Mouse (Mus musculus) bone marrow, adult 2 months (tissue): ENCODE data around the gene Hist3h2a. TPM values are rescaled to one million over a fixed set of nuclear protein-coding genes. Genes with fewer than 3 reads are reported as not detected.

Experiments used
- H3K27ac ChIP-seq: fragments of 200-500 bp; 2 replicates; pipeline ENCODE4 v1.5.1; 2012; ENCODE audit warnings: low read depth, mild to moderate bottlenecking, control low read depth, inconsistent platforms, low read length; ENCODE audit not compliant: control insufficient read depth, poor library complexity, insufficient read depth
- H3K4me1 ChIP-seq: fragments of 200-500 bp; 2 replicates; pipeline ENCODE4 v1.6.1; 2011; ENCODE audit warnings: low read length; ENCODE audit not compliant: control insufficient read depth, insufficient read depth
- H3K4me3 ChIP-seq: fragments of 200-500 bp; replicated peaks from 2 replicates; pipeline ENCODE3; 2011; ENCODE audit warnings: mild to moderate bottlenecking, low read depth, low read length, control low read depth; ENCODE audit not compliant: control insufficient read depth
- CTCF ChIP-seq: fragments of 200-500 bp; IDR thresholded peaks from 2 replicates; pipeline ENCODE4 v1.5.1; 2011; ENCODE audit warnings: low read length, control low read depth; ENCODE audit not compliant: control insufficient read depth, insufficient read depth
- POLR2A ChIP-seq: fragments of 200-500 bp; IDR thresholded peaks from 2 replicates; pipeline ENCODE4 v1.6.1; 2011; ENCODE audit warnings: low read depth, mild to moderate bottlenecking, control low read depth, low read length, borderline replicate concordance; ENCODE audit not compliant: control insufficient read depth
- WGBS: fragments of 180-500 bp; shearing (Covaris S2); methylation state at CpG from one replicate; pipeline ENCODE4 v1.1.7; 2018; 5-methylcytosine and 5-hydroxymethylcytosine counted together
- polyA plus RNA-seq: library from polyadenylated mRNA; stranded (reverse); fragments of >200 nt; gene quantifications from 2 replicates; pipeline ENCODE4 v1.2.4, GENCODE M21; 2011; ENCODE audit warnings: low replicate concordance; ENCODE audit not compliant: missing spikeins, insufficient read depth, insufficient read length

Gene Hist3h2a
- polyA plus RNA-seq, result 22.9 and 25.6 TPM in 2 replicates

DNA sequence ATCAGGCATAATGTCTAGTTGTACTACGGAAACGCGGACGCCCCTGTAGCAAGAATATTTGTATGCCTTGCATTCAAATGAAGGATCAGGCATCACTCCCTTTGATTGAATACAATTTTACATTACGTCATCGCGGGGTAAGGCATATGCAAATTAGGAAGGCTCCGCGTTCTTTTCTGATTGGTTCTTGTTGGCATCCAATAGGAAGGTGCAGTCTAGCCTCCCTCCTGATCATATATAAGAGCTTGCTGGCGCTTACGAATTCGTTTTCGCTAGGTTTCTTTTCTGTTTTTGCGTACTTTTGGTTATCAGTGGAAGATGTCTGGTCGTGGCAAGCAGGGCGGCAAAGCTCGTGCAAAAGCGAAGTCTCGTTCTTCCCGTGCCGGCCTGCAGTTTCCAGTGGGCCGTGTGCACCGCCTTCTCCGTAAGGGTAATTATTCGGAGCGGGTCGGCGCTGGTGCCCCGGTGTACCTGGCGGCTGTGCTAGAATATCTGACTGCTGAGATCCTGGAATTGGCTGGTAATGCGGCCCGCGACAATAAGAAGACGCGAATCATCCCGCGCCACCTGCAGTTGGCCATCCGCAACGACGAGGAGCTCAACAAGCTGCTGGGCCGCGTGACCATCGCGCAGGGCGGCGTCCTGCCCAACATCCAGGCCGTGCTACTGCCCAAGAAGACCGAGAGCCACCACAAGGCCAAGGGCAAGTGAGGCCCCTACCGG, at the start of gene Hist3h2a, which contains the start of gene Trim17:
Gene Hist3h2a, plus strand, starts transcription at position 266 of the 723 bp plus-strand sequence.
Gene Trim17, plus strand, starts transcription at position 266 of the 723 bp plus-strand sequence.
- WGBS, result under 1% methylated on average over 49 of the region's 49 CpGs
- H3K4me1 ChIP-seq, result no peaks in the 10 kb centered on the region; the same call in 1 of the 2 replicates
- TF ChIP-seq CTCF, result peak; percentile 29; the same call in 1 of the 2 replicates
- TF ChIP-seq POLR2A, result peak; percentile 98
- peak within 1 kb of the TSS; percentile 96 for H3K27ac ChIP-seq
- H3K4me3 ChIP-seq, result peak within 1 kb of the TSS; percentile 78

DNA sequence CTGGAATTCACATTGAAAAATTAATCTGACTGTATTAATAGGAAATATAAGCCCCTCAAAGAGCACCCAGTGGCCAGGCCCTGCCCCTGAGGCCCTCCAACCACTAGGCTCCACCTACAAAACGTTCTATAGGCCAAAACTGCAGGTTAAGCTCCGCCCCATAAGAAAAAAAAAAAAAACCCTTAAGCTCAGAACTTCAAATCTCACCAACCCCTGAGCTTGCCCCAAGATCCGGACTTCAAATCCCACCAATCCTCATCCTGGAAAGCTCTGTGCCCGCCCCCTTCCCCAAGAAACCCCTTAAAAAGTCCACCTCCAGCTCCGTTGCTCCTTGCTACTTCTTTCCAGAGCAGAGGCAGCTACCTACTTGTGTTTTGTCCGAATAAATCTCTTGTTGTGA, 49.6 kb upstream of the Hist3h2a start:
- WGBS, result 62% methylated on average over 6 of the region's 6 CpGs
- H3K27ac ChIP-seq, result no peak overlapping the region
- TF ChIP-seq CTCF (no peak), POLR2A (no peak)
- no peak overlapping the region for H3K4me3 ChIP-seq
- H3K4me1 ChIP-seq, result no peaks in the 10 kb centered on the region

DNA sequence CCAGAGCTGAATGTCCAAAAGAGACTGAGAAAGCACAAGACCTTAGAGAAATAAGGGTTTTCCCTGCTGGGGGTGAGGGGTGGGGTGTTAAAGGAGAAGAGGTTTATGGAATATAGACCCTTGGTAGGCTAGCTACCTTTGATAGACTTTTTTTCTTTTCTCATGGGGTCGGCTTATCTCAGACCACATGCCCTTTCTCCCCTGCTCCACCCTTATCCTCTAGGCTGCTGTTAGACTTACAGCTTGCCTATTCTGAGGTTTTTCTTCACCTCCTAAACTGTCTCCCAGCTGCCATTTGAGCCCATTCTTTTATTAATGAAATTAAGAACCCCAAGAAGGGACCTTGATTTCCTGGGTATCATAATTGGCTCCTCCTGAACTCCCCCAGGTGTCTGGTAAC, 40.7 kb upstream of the Hist3h2a start:
- no peak overlapping the region for H3K4me3 ChIP-seq
- WGBS, result 75% methylated on average over 1 of the region's 1 CpGs
- H3K4me1 ChIP-seq, result peaks cover 1% of the 10 kb centered on the region; the same call in 1 of the 2 replicates
- peak overlapping the region; percentile 87 for H3K27ac ChIP-seq
- TF ChIP-seq POLR2A (no peak), CTCF (no peak)

DNA sequence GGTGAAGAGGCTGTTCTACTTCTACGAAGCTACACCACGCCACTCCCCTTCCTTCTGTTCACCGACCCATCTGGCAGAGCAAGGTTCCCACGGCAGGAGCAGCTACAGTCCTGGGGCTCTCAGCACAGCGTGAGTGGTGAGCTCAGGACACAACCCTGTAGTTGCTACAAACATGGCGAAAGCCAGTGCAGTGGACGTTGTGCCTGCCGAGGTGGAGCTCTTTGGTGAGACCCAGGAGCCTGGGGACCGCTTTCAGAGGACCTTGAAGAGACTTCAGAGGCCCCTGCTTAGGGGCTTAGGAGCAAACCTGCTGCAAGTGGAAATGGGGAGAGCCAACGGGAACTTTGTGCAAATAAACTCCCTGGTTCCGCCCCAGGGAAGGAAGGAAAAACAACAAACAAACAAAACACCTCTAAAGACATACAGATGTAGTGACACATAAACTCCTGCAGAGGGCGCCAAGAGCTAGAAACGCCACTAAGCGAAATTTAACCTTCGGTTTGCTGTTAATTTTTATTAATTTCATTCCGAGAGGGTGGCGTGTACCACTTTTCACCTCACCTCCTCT, 39.9 kb upstream of the Hist3h2a start:
- 5% methylated on average over 17 of the region's 17 CpGs for WGBS
- TF ChIP-seq CTCF (peak; percentile 10; the same call in 1 of the 2 replicates), POLR2A (peak; percentile 42; the same call in 1 of the 2 replicates)
- peaks cover 1% of the 10 kb centered on the region; the same call in 1 of the 2 replicates for H3K4me1 ChIP-seq
- peak overlapping the region; percentile 68 for H3K4me3 ChIP-seq
- peak overlapping the region; percentile 87 for H3K27ac ChIP-seq

DNA sequence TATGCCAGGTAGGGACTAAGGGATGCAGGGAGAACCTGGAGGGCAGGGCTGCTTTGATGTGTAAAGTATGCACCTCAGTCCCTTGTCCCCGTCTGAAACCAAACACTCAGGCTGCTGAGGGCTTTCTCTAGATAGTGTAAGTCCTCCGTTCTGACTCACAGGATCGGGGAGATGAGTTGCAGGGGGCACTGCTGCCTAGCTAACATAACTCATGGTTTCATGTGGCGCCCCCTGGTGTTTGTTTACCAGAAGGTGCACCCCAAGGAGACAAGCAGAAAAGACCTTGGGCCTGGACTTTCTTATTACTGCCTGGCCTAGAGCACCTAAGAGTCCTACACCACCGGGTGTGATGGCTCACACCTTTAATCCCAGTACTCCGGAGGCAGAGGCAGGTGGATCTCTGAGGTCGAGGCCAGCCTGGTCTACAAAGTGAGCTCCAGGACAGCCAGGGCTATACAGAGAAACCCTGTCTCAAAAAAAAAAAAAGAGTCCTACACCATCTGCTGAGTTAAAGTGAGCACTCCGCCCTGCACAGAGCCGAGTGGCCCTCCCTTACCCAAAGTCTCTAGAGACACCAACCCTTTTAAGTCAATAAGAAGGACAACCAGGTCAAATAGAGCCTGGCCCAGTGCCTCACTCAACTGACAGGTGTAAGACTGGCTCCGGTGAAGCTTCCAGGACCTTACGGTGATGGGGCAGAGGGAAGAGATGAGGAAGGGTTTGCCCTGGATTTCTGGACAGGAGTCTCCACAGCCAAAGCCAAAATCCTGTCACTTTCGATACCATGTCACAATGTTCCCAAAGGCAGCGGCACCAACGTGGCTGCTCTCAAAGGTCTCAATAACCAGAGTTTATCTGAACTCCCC, 37.4 kb upstream of the Hist3h2a start:
- WGBS, result 41% methylated on average over 14 of the region's 14 CpGs
- TF ChIP-seq CTCF (peak; percentile 61), POLR2A (no peak)
- Histone ChIP-seq H3K4me1 (peaks cover 1% of the 10 kb centered on the region; the same call in 1 of the 2 replicates), H3K27ac (peak overlapping the region; percentile 88), H3K4me3 (peak overlapping the region; percentile 58)

DNA sequence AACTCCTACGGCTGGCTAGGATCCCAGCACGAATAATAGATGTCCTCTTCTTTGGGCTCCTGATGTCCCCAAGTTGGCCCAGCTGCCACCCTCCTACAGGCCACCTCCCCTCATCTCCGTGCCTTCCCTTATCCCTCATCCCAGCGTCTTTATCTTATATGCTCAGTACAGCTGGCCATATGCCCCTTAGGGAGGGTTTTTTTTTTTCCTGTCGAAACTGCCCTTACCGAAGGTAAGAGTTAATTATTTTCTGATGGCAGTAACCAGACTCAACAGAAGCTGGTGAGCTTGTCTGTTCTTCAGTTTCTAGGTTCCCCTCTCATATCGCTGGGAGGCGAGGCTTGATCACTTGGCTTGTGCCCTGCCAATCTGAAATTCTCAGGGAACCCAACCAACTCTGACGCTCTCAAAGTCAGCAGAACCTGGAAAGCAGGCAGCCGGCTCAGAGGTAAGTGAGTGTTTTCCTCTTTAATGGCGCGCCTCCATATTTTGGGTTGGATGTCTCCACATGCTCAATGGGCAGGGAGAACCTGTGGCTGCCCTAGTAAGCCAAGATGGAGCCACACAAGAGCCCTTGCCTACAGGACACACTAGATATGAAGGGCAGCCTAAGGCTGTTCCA, 36.6 kb upstream of the Hist3h2a start, which contains the start of gene Btnl10:
Gene Btnl10, plus strand, starts transcription at position 164 of the 622 bp plus-strand sequence.
- Histone ChIP-seq H3K27ac (peak within 1 kb of the TSS; percentile 88), H3K4me1 (peaks cover 1% of the 10 kb centered on the region; the same call in 1 of the 2 replicates), H3K4me3 (peak within 1 kb of the TSS; percentile 79)
- 63% methylated on average over 12 of the region's 12 CpGs for WGBS
- TF ChIP-seq CTCF (no peak), POLR2A (no peak)

DNA sequence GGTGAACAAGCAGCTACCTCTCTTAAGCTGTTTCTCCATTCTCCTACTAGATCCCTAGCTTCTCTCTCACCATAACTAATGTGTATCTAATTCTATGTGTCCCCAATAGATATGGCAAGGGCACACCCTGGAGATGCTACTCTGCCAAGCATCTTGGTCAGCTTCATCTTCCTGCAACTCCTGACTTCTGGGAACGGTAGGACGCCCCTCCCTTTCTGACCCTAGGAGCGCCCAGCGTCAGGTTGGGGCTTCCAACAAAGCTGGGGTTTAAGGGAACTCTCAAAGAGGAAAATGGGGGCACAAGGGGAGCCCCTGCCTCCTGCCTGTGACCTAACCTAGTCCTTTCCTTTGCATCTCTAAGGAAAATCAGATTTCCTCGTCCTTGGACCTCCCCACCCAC, 35.7 kb upstream of the Hist3h2a start:
- 56% methylated on average over 5 of the region's 5 CpGs for WGBS
- peak overlapping the region; percentile 88 for H3K27ac ChIP-seq
- TF ChIP-seq POLR2A (no peak), CTCF (no peak)
- peaks cover 1% of the 10 kb centered on the region; the same call in 1 of the 2 replicates for H3K4me1 ChIP-seq
- H3K4me3 ChIP-seq, result peak overlapping the region; percentile 79

DNA sequence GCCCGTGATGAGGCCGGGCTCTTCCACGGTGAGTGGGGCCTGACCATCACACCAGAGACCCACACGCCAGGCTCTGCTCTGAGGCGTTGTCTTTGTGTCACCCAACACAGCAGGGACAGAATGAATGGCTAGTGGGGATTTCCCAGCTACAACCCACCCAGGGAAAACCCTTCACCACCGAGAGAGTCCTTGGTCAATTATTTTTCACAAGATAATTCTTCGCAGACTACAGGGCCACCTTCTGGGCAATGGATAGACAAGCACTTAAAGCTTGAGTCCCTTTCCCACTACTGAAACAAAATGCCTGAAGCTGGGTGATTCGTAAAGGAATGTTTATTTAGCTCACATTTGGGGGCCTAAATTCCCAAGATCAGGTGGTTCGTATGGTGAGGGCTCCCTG, 32.1 kb upstream of the Hist3h2a start:
- Histone ChIP-seq H3K4me1 (no peaks in the 10 kb centered on the region), H3K4me3 (no peak overlapping the region), H3K27ac (no peak overlapping the region)
- WGBS, result 84% methylated on average over 9 of the region's 9 CpGs
- TF ChIP-seq CTCF (no peak), POLR2A (no peak)
